Mouse (Mus musculus) midbrain, postnatal 0 days (tissue): ENCODE measurements at regions not wholly inside any gene's neighbourhood (a gene's known extent, or its start where the extent isn't known, plus 50 kb on each side); places are given as distances from the start of the nearest gene placed in this dataset.

Experiments used
- ATAC-seq: fragments of 200-750 bp; cut with Nextera tagmentation; 2 replicates; pipeline ENCODE4 v1.8.0; 2017; ENCODE audit warnings: moderate number of reproducible peaks, mild to moderate bottlenecking, moderate TSS enrichment, moderate library complexity; ENCODE audit not compliant: low FRiP score
- DNase-seq: peaks from one replicate; pipeline ENCODE4 v3.0.0-alpha.2; 2015; ENCODE audit warnings: low spot score
- H3K27ac ChIP-seq: fragments of 300-500 bp; sonication (generic); 2 replicates; pipeline ENCODE4 v1.5.1; 2014; ENCODE audit warnings: low read depth, mild to moderate bottlenecking, low read length, mixed read lengths
- H3K27me3 ChIP-seq: fragments of 300-500 bp; sonication (generic); 2 replicates; pipeline ENCODE4 v1.6.1; 2014; ENCODE audit warnings: low read length, control low read depth, mixed read lengths; ENCODE audit not compliant: insufficient read depth
- H3K36me3 ChIP-seq: fragments of 300-500 bp; sonication (generic); 2 replicates; pipeline ENCODE4 v1.6.1; 2014; ENCODE audit warnings: low read length, control low read depth, mixed read lengths; ENCODE audit not compliant: insufficient read depth
- H3K4me1 ChIP-seq: fragments of 300-500 bp; sonication (generic); 2 replicates; pipeline ENCODE4 v1.6.1; 2014; ENCODE audit warnings: mild to moderate bottlenecking, control low read depth, antibody characterized with exemption, low read length, mixed read lengths; ENCODE audit not compliant: insufficient read depth
- H3K4me2 ChIP-seq: fragments of 300-500 bp; sonication (generic); 2 replicates; pipeline ENCODE4 v1.6.1; 2014; ENCODE audit warnings: low read depth, mild to moderate bottlenecking, low read length, mixed read lengths; ENCODE audit not compliant: poor library complexity, severe bottlenecking
- H3K4me3 ChIP-seq: fragments of 300-500 bp; sonication (generic); 2 replicates; pipeline ENCODE4 v1.5.1; 2014; ENCODE audit warnings: low read depth, mild to moderate bottlenecking, low read length, moderate library complexity
- H3K9ac ChIP-seq: fragments of 300-500 bp; sonication (generic); replicated peaks from 2 replicates; pipeline ENCODE4 v1.6.1; 2014; ENCODE audit warnings: mild to moderate bottlenecking, low read length, moderate library complexity, mixed read lengths; ENCODE audit not compliant: poor library complexity, severe bottlenecking
- H3K9me3 ChIP-seq: fragments of 300-500 bp; sonication (generic); 2 replicates; pipeline ENCODE4 v1.6.1; 2016; ENCODE audit warnings: low read length, control low read depth
- CTCF ChIP-seq: IDR thresholded peaks from 2 replicates; pipeline ENCODE4 v1.5.1; 2016; ENCODE audit warnings: antibody characterized with exemption, mild to moderate bottlenecking
- WGBS: fragments of 180-500 bp; shearing (Covaris S2); extraction: QIAGEN DNeasy Blood & Tissue Kit; methylation state at CpG from one replicate; pipeline ENCODE4 v1.1.7; 2014; 5-methylcytosine and 5-hydroxymethylcytosine counted together

DNA sequence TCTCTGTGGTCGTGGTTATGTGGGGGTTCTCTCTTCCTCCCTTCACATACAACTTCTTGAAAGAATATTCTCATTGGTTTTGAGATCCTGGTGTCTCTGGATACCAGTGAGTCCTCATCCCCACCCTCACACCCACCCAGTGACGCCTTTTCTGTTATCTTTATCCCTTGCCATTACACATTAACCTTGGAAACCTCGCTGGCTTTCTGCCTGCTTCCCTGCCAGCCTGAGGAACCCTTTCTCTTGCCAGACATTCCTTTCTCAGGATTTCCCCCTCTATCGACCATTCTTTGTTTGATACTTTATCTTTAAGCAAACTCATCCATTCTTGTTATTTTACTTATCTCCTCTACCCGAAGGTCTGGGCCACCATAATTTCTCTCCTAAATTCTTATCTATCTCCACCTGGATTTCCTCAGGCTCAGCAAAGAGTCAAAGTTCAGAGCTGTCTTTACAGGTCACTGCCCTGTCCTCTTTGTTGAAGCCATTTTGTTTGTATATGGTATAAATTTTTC is 182.5 kb upstream of the Nr2f2 start:
- ATAC-seq (no peak), DNase-seq (no peak)
- Histone ChIP-seq H3K4me1 (no peaks in the 10 kb centered on the region), H3K27me3 (no peaks in the 10 kb centered on the region), H3K4me2 (no peak overlapping the region), H3K27ac (no peak overlapping the region), H3K4me3 (no peak overlapping the region), H3K36me3 (no peaks in the 10 kb centered on the region), H3K9me3 (no peaks in the 10 kb centered on the region), H3K9ac (no peak overlapping the region)
- no peak for TF ChIP-seq CTCF
- WGBS: 70% methylated on average over 5 of the region's 5 CpGs

GRCm38 (mm10) chr7:70541881-70542665 is 175.5 kb upstream of the Nr2f2 start:
- H3K4me2 ChIP-seq: no peak overlapping the region
- TF ChIP-seq CTCF: no peak
- no peak overlapping the region for H3K27ac ChIP-seq
- no peaks in the 10 kb centered on the region for H3K9me3 ChIP-seq
- DNase-seq (no peak), ATAC-seq (no peak)
- H3K27me3 ChIP-seq: no peaks in the 10 kb centered on the region
- no peak overlapping the region for H3K9ac ChIP-seq
- H3K36me3 ChIP-seq: no peaks in the 10 kb centered on the region
- no peaks in the 10 kb centered on the region for H3K4me1 ChIP-seq
- no peak overlapping the region for H3K4me3 ChIP-seq
- WGBS: 91% methylated on average over 10 of the region's 10 CpGs

GRCm38 (mm10) chr7:70539121-70539642 is 172.6 kb upstream of the Nr2f2 start:
- Histone ChIP-seq H3K9ac (no peak overlapping the region), H3K4me2 (no peak overlapping the region), H3K4me3 (no peak overlapping the region), H3K36me3 (no peaks in the 10 kb centered on the region), H3K27ac (no peak overlapping the region), H3K9me3 (no peaks in the 10 kb centered on the region), H3K4me1 (no peaks in the 10 kb centered on the region), H3K27me3 (no peaks in the 10 kb centered on the region)
- DNase-seq (no peak), ATAC-seq (no peak)
- TF ChIP-seq CTCF: no peak
- 82% methylated on average over 9 of the region's 9 CpGs for WGBS

DNA sequence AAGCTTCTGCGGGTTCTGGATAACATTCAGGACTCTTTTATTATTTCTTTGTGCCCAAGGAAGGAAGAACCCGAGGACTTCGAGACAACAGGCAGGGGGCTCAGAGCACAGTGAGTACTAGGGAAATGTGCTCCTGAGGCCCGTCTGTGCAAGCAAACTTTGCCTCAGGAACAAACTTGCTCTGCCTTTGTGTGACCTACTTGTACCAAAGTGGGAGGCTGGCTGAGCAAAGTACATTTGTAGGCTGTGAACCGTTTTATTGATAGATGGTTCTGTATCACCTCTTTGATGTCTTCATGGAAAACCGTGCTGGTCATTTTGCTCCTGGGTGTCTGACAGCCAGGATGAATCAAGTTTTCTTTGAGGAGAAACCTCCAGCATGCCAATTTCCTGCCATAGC is 169.5 kb upstream of the Nr2f2 start:
- no peaks in the 10 kb centered on the region for H3K36me3 ChIP-seq
- ATAC-seq (no peak), DNase-seq (no peak)
- TF ChIP-seq CTCF: no peak
- no peak overlapping the region for H3K4me3 ChIP-seq
- 86% methylated on average over 6 of the region's 6 CpGs for WGBS
- no peaks in the 10 kb centered on the region for H3K9me3 ChIP-seq
- no peak overlapping the region for H3K4me2 ChIP-seq
- no peak overlapping the region for H3K9ac ChIP-seq
- no peak overlapping the region for H3K27ac ChIP-seq
- H3K4me1 ChIP-seq: no peaks in the 10 kb centered on the region
- no peaks in the 10 kb centered on the region for H3K27me3 ChIP-seq

- H3K4me3 ChIP-seq: no peak overlapping the region
- ATAC-seq (no peak), DNase-seq (peak; percentile 24)
- no peak overlapping the region for H3K9ac ChIP-seq
- H3K27me3 ChIP-seq: no peaks in the 10 kb centered on the region
- WGBS: 43% methylated on average over 1 of the region's 1 CpGs
- H3K9me3 ChIP-seq: no peaks in the 10 kb centered on the region; the same call in 1 of the 2 replicates
- H3K27ac ChIP-seq: no peak overlapping the region
- TF ChIP-seq CTCF: no peak
- H3K4me2 ChIP-seq: no peak overlapping the region
- no peaks in the 10 kb centered on the region for H3K4me1 ChIP-seq
- H3K36me3 ChIP-seq: no peaks in the 10 kb centered on the region
Measured at GRCm38 (mm10) chr7:70533552-70533951, 167.0 kb upstream of the Nr2f2 start.

GRCm38 (mm10) chr7:70527921-70528320 is 161.4 kb upstream of the Nr2f2 start:
- Histone ChIP-seq H3K4me2 (no peak overlapping the region), H3K27me3 (no peaks in the 10 kb centered on the region)

More at GRCm38 (mm10) chr7:70527921-70528320, 161.4 kb upstream of the Nr2f2 start:
- TF ChIP-seq CTCF: no peak
- ATAC-seq (no peak), DNase-seq (no peak)
- 83% methylated on average over 4 of the region's 4 CpGs for whole genome bisulfite sequencing
- Histone ChIP-seq H3K4me3 (no peak overlapping the region), H3K9me3 (no peaks in the 10 kb centered on the region; the same call in 1 of the 2 replicates), H3K27ac (no peak overlapping the region), H3K9ac (no peak overlapping the region), H3K4me1 (no peaks in the 10 kb centered on the region), H3K36me3 (no peaks in the 10 kb centered on the region)
